Mouse (Mus musculus) liver, embryonic 16.5 days (tissue): ENCODE results near the gene Bcl9l. TPM values are rescaled to one million over a fixed set of nuclear protein-coding genes. Genes with fewer than 3 reads are reported as not detected.

Source experiments
- ATAC-seq: fragments of 200-750 bp; cut with Nextera tagmentation; 2 replicates; pipeline ENCODE4 v1.8.0; 2017; ENCODE audit warnings: low read depth, mild to moderate bottlenecking, moderate number of reproducible peaks, moderate library complexity
- H3K27ac ChIP-seq: fragments of 300-500 bp; sonication (generic); 2 replicates; pipeline ENCODE4 v1.5.1; 2014; ENCODE audit warnings: mild to moderate bottlenecking, low read length
- H3K27me3 ChIP-seq: fragments of 300-500 bp; sonication (generic); 2 replicates; pipeline ENCODE4 v1.6.1; 2014; ENCODE audit warnings: low read depth, low read length, mixed read lengths; ENCODE audit not compliant: control insufficient read depth, insufficient read depth
- H3K36me3 ChIP-seq: fragments of 300-500 bp; sonication (generic); 2 replicates; pipeline ENCODE4 v1.6.1; 2014; ENCODE audit warnings: mild to moderate bottlenecking; ENCODE audit not compliant: control insufficient read depth, insufficient read depth
- H3K4me1 ChIP-seq: fragments of 300-500 bp; sonication (generic); 2 replicates; pipeline ENCODE4 v1.6.1; 2014; ENCODE audit warnings: low read depth, low read length, mixed read lengths; ENCODE audit not compliant: control insufficient read depth
- H3K4me2 ChIP-seq: fragments of 300-500 bp; sonication (generic); 2 replicates; pipeline ENCODE4 v1.6.1; 2014; ENCODE audit warnings: low read depth, low read length, mixed read lengths
- H3K4me3 ChIP-seq: fragments of 300-500 bp; sonication (generic); 2 replicates; pipeline ENCODE4 v1.5.1; 2014; ENCODE audit warnings: low read depth, mild to moderate bottlenecking, low read length
- H3K9ac ChIP-seq: fragments of 300-500 bp; sonication (generic); 2 replicates; pipeline ENCODE4 v1.6.1; 2014; ENCODE audit warnings: low read depth, low read length
- H3K9me3 ChIP-seq: fragments of 300-500 bp; sonication (generic); replicated peaks from 2 replicates; pipeline ENCODE4 v1.6.1; 2016; ENCODE audit warnings: low read length; ENCODE audit not compliant: control insufficient read depth
- WGBS: fragments of 180-500 bp; shearing (Covaris S2); extraction: QIAGEN DNeasy Blood & Tissue Kit; methylation state at CpG from one replicate; pipeline ENCODE4 v1.1.7; 2014; ENCODE audit not compliant: insufficient replicate concordance; 5-methylcytosine and 5-hydroxymethylcytosine counted together
- polyA plus RNA-seq: library from polyadenylated mRNA; unstranded; fragments of >200 nt; fragmentation: Nextera tagmentation; extraction: Ambion mirVana; gene quantifications from 2 replicates; pipeline ENCODE4 v1.2.1, GENCODE M21; 2015

The Bcl9l gene
- polyA plus RNA-seq, 1 experiment from 2014 or later = 2.2 TPM

- H3K9ac ChIP-seq = no peak overlapping the region
- no peak overlapping the region for H3K4me3 ChIP-seq
- H3K4me1 ChIP-seq = peaks cover 32% of the 10 kb centered on the region
- ATAC-seq = no peak
- H3K9me3 ChIP-seq = no peaks in the 10 kb centered on the region
- whole genome bisulfite sequencing = 79% methylated on average over 20 of the region's 20 CpGs
- no peak overlapping the region for H3K27ac ChIP-seq
- H3K27me3 ChIP-seq = no peaks in the 10 kb centered on the region
- H3K4me2 ChIP-seq = no peak overlapping the region
- no peaks in the 10 kb centered on the region for H3K36me3 ChIP-seq
These were observed 31.0 kb downstream of the Bcl9l start for GRCm38 (mm10) chr9:44513610-44514009.

- Histone ChIP-seq H3K27ac (no peak overlapping the region), H3K9ac (no peak overlapping the region), H3K36me3 (no peaks in the 10 kb centered on the region), H3K9me3 (no peaks in the 10 kb centered on the region), H3K4me3 (no peak overlapping the region), H3K4me1 (peaks cover 32% of the 10 kb centered on the region), H3K4me2 (no peak overlapping the region), H3K27me3 (no peaks in the 10 kb centered on the region)
- ATAC-seq = no peak
- WGBS = 50% methylated on average over 5 of the region's 5 CpGs
These were observed 31.5 kb downstream of the Bcl9l start for GRCm38 (mm10) chr9:44514147-44514546.

- Histone ChIP-seq H3K9me3 (no peaks in the 10 kb centered on the region), H3K36me3 (no peaks in the 10 kb centered on the region), H3K9ac (peak overlapping the region; percentile 31; the same call in 1 of the 2 replicates), H3K27me3 (no peaks in the 10 kb centered on the region), H3K4me2 (peak overlapping the region; percentile 49), H3K4me1 (peaks cover 22% of the 10 kb centered on the region), H3K27ac (peak overlapping the region; percentile 33; the same call in 1 of the 2 replicates), H3K4me3 (peak overlapping the region; percentile 30)
- ATAC-seq = peak; percentile 57
- 9% methylated on average over 12 of the region's 12 CpGs for WGBS
These were observed 32.6 kb downstream of the Bcl9l start for GRCm38 (mm10) chr9:44515131-44515751.

- no peaks in the 10 kb centered on the region for H3K36me3 ChIP-seq
- no peak for ATAC-seq
- H3K4me2 ChIP-seq = peak overlapping the region; percentile 49; the same call in 1 of the 2 replicates
- H3K9ac ChIP-seq = no peak overlapping the region
- H3K4me1 ChIP-seq = peaks cover 16% of the 10 kb centered on the region
- 66% methylated on average over 5 of the region's 5 CpGs for WGBS
- H3K27me3 ChIP-seq = no peaks in the 10 kb centered on the region
- no peaks in the 10 kb centered on the region for H3K9me3 ChIP-seq
- no peak overlapping the region; the same call in 1 of the 2 replicates for H3K4me3 ChIP-seq
- H3K27ac ChIP-seq = peak overlapping the region; percentile 33; the same call in 1 of the 2 replicates
These were observed 33.3 kb downstream of the Bcl9l start for GRCm38 (mm10) chr9:44515891-44516290.

GRCm38 (mm10) chr9:44517368-44517767 lies 34.7 kb downstream of the Bcl9l start:
- no peaks in the 10 kb centered on the region for H3K9me3 ChIP-seq
- no peak overlapping the region for H3K9ac ChIP-seq
- H3K27me3 ChIP-seq = no peaks in the 10 kb centered on the region
- no peaks in the 10 kb centered on the region for H3K36me3 ChIP-seq
- H3K4me2 ChIP-seq = no peak overlapping the region
- H3K27ac ChIP-seq = no peak overlapping the region
- WGBS = 31% methylated on average over 4 of the region's 4 CpGs
- H3K4me1 ChIP-seq = peaks cover 11% of the 10 kb centered on the region
- H3K4me3 ChIP-seq = no peak overlapping the region
- ATAC-seq = no peak

- no peak for ATAC-seq
- 62% methylated on average over 7 of the region's 7 CpGs for WGBS
- H3K27ac ChIP-seq = no peak overlapping the region
- H3K4me2 ChIP-seq = no peak overlapping the region
- no peak overlapping the region for H3K4me3 ChIP-seq
- H3K36me3 ChIP-seq = no peaks in the 10 kb centered on the region
- peaks cover 8% of the 10 kb centered on the region for H3K4me1 ChIP-seq
- H3K27me3 ChIP-seq = no peaks in the 10 kb centered on the region
- H3K9me3 ChIP-seq = no peaks in the 10 kb centered on the region
- H3K9ac ChIP-seq = no peak overlapping the region
These were observed 35.4 kb downstream of the Bcl9l start for GRCm38 (mm10) chr9:44518068-44518467.

GRCm38 (mm10) chr9:44521927-44522326 lies 39.3 kb downstream of the Bcl9l start:
- no peaks in the 10 kb centered on the region for H3K36me3 ChIP-seq
- no peaks in the 10 kb centered on the region for H3K27me3 ChIP-seq
- H3K27ac ChIP-seq = no peak overlapping the region
- no peak overlapping the region for H3K4me3 ChIP-seq
- H3K9ac ChIP-seq = no peak overlapping the region
- ATAC-seq = no peak
- no peaks in the 10 kb centered on the region for H3K9me3 ChIP-seq
- H3K4me2 ChIP-seq = no peak overlapping the region
- H3K4me1 ChIP-seq = no peaks in the 10 kb centered on the region
- WGBS = 27% methylated on average over 10 of the region's 10 CpGs

- ATAC-seq = no peak
These were observed 41.1 kb downstream of the Bcl9l start for GRCm38 (mm10) chr9:44523686-44524085.

GRCm38 (mm10) chr9:44524235-44524826 lies 41.7 kb downstream of the Bcl9l start:
- Histone ChIP-seq H3K27me3 (no peaks in the 10 kb centered on the region), H3K9me3 (no peaks in the 10 kb centered on the region), H3K27ac (no peak overlapping the region), H3K36me3 (no peaks in the 10 kb centered on the region), H3K4me3 (no peak overlapping the region), H3K4me2 (no peak overlapping the region), H3K9ac (no peak overlapping the region), H3K4me1 (no peaks in the 10 kb centered on the region)
- WGBS = 59% methylated on average over 5 of the region's 5 CpGs
- ATAC-seq = no peak

More at GRCm38 (mm10) chr9:44523686-44524085, 41.1 kb downstream of the Bcl9l start:
- Histone ChIP-seq H3K4me2 (no peak overlapping the region), H3K9me3 (no peaks in the 10 kb centered on the region), H3K4me3 (no peak overlapping the region), H3K27ac (no peak overlapping the region), H3K4me1 (no peaks in the 10 kb centered on the region), H3K9ac (no peak overlapping the region), H3K36me3 (no peaks in the 10 kb centered on the region), H3K27me3 (no peaks in the 10 kb centered on the region)
- WGBS = 55% methylated on average over 5 of the region's 5 CpGs
